Mouse (Mus musculus): ENCODE results near the gene Plekha7. TPM values are rescaled to one million over a fixed set of nuclear protein-coding genes. Genes with fewer than 3 reads are reported as not detected.
A peak's percentile ranks its signal among the peaks of the same experiment; 100 is the strongest.

The Plekha7 gene
- total RNA-seq, 2 experiments from 2014 or later = 20.5 to 25.9 TPM

GRCm38 (mm10) chr7:116290559-116290958, 17.6 kb downstream of the Plekha7 start:
- DNase-seq (ENCODE audit: low spot score in 2 of 2) = no peak

GRCm38 (mm10) chr7:116288996-116289395, 19.2 kb downstream of the Plekha7 start:
- DNase-seq (ENCODE audit: low spot score in 2 of 2) = no peak

GRCm38 (mm10) chr7:116287959-116288358, 20.2 kb downstream of the Plekha7 start:
- DNase-seq (ENCODE audit: low spot score in 2 of 2) = no peak

- DNase-seq (ENCODE audit: low spot score in 2 of 2) = no peak
Observed at GRCm38 (mm10) chr7:116286611-116287355, 21.4 kb downstream of the Plekha7 start.

GRCm38 (mm10) chr7:116286173-116286572, 22.0 kb downstream of the Plekha7 start:
- no peak for DNase-seq (ENCODE audit: low spot score in 2 of 2)

- no peak for DNase-seq (ENCODE audit: low spot score in 2 of 2)
Observed at GRCm38 (mm10) chr7:116285216-116285615, 23.0 kb downstream of the Plekha7 start.

GRCm38 (mm10) chr7:116282755-116283154, 25.4 kb downstream of the Plekha7 start:
- peak; percentile 31 to 57 for DNase-seq (ENCODE audit: low spot score in 2 of 2)

- DNase-seq (ENCODE audit: low spot score in 2 of 2) = no peak
Observed at GRCm38 (mm10) chr7:116280126-116280525, 28.1 kb downstream of the Plekha7 start.

GRCm38 (mm10) chr7:116278280-116278679, 29.9 kb downstream of the Plekha7 start:
- no peak for DNase-seq (ENCODE audit: low spot score in 2 of 2)

- peak in 1 of 2 experiments; percentile 30 for DNase-seq (ENCODE audit: low spot score in 2 of 2)
Observed at GRCm38 (mm10) chr7:116276315-116276714, 31.9 kb downstream of the Plekha7 start.

GRCm38 (mm10) chr7:116273111-116273510, 35.1 kb downstream of the Plekha7 start:
- no peak for DNase-seq (ENCODE audit: low spot score in 2 of 2)

- DNase-seq (ENCODE audit: low spot score in 2 of 2) = no peak
Observed at GRCm38 (mm10) chr7:116269501-116269995, 38.6 kb downstream of the Plekha7 start.

GRCm38 (mm10) chr7:116268113-116268926, 39.9 kb downstream of the Plekha7 start:
- DNase-seq (ENCODE audit: low spot score in 2 of 2) = no peak

GRCm38 (mm10) chr7:116263281-116263680, 44.9 kb downstream of the Plekha7 start:
- no peak for DNase-seq (ENCODE audit: low spot score in 2 of 2)

- no peak for DNase-seq (ENCODE audit: low spot score in 2 of 2)
Observed at GRCm38 (mm10) chr7:116262508-116262907, 45.7 kb downstream of the Plekha7 start.

- peak; percentile 39 to 43 for DNase-seq (ENCODE audit: low spot score in 2 of 2)
Observed at GRCm38 (mm10) chr7:116262101-116262500, 46.1 kb downstream of the Plekha7 start.

- no peak for DNase-seq (ENCODE audit: low spot score in 2 of 2)
Observed at GRCm38 (mm10) chr7:116260826-116261615, 47.2 kb downstream of the Plekha7 start.

GRCm38 (mm10) chr7:116258464-116259185, 49.6 kb downstream of the Plekha7 start:
- DNase-seq (ENCODE audit: low spot score in 2 of 2) = no peak

- no peak for DNase-seq (ENCODE audit: low spot score in 2 of 2)
Observed at GRCm38 (mm10) chr7:116257953-116258352, 50.2 kb downstream of the Plekha7 start.

- DNase-seq (ENCODE audit: low spot score in 2 of 2) = no peak
Observed at GRCm38 (mm10) chr7:116255664-116256063, 52.5 kb downstream of the Plekha7 start.

GRCm38 (mm10) chr7:116254660-116255059, 53.5 kb downstream of the Plekha7 start:
- no peak for DNase-seq (ENCODE audit: low spot score in 2 of 2)
